Mouse (Mus musculus) left cerebral cortex, postnatal 4 days (tissue): ENCODE data around the gene Apeh. TPM values are rescaled to one million over a fixed set of nuclear protein-coding genes. Genes with fewer than 3 reads are reported as not detected.

Source experiments
- DNase-seq: peaks from one replicate; pipeline ENCODE4 v3.0.0-alpha.2; 2022
- intact Hi-C: fragments of 180-260 bp; cut with DNase I; formaldehyde crosslinking; loops from one replicate; pipeline ENCODE4 v1.15.1; 2025
- total RNA-seq, 2 experiments: library from RNA; stranded (reverse); gene quantifications; 2 replicates each; pipeline ENCODE4 v1.2.3; 2021

Apeh gene
- total RNA-seq, 2 experiments from 2014 or later, result 46.1 to 50.1 TPM

DNA sequence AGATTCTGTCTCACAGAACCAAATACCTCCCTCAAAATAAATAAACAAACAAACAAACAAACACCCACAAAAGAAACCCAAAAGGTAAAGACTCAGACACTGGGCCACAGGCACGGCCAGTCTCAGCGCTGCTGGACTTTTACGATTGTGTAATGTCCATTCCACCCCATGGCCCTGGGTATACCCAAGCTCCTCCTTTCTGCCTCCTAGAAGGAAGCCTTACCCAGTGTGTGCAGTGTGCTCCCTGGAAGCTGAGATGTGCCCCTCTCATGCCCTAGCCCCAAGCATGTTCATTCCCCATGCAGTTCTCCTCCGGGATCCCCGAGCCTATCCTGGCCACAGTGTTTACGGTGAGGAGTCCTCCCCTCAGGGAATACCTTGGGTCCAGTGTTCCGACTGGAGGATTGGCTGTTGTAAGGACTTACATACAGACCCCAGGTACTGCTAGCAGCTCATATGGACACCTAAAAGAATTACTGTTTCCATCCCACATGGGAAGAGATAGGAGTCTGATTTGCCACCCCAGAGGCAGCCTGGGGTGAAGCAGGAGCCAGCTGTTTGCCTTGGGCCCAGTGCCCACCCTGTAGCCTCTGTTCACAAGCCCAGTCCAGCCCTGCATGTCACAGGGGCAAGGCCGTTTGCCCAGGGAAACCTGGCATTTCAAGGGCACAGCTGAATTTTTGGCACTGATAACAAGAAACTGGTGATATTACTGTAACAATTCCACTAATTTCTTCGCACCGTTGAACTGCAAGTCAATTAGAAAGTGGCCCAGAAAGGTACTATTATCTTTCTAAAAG lies 27.0 kb upstream of the Apeh start:
- intact Hi-C loops, result no loop called here
- no peak for DNase-seq

DNA sequence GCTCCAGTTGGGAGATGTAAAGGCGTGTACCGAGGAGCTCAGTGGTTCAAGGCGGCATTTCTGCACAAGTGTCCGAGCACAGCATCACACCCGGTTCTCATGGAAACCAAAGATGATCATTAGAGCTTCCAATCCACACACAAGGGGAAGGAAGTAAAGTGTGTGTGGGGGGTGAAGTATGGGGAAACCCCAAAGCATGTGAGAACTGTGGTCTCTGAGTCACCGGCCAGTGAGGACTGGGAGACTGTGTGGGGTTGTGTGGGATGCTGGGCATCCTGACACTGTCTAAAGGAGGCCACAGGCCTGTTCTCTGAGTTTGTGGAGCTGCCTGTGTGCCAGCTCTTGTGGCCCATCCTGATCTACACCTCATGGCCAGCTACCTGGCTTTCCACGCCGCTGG lies 26.3 kb upstream of the Apeh start:
- DNase-seq, result no peak
- intact Hi-C loops, result no loop called here

GRCm38 (mm10) chr9:108119891-108120411 lies 25.5 kb upstream of the Apeh start:
- intact Hi-C loops, result no loop called here
- no peak for DNase-seq

DNA sequence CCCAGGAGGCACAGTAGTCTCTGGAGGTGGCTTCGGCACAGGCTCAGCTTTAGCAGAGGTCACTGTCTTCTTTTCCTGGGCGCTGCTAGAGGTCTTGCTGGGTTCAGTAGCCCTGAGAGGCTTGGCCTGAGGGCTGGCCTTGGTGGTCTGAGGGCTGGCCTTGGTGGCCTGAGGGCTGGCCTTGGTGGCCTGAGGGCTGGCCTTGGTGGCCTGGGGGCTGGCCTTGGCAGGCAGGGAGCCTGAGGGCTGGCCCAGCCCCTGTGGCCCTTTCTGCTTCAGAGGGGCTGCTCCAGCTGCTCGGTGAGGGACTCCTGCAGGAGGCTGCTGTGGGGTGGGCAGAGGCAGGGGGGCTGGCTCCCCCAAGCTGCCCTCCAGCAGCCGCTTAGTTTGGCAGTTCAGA lies 22.7 kb upstream of the Apeh start:
- intact Hi-C loops, result no loop called here

DNA sequence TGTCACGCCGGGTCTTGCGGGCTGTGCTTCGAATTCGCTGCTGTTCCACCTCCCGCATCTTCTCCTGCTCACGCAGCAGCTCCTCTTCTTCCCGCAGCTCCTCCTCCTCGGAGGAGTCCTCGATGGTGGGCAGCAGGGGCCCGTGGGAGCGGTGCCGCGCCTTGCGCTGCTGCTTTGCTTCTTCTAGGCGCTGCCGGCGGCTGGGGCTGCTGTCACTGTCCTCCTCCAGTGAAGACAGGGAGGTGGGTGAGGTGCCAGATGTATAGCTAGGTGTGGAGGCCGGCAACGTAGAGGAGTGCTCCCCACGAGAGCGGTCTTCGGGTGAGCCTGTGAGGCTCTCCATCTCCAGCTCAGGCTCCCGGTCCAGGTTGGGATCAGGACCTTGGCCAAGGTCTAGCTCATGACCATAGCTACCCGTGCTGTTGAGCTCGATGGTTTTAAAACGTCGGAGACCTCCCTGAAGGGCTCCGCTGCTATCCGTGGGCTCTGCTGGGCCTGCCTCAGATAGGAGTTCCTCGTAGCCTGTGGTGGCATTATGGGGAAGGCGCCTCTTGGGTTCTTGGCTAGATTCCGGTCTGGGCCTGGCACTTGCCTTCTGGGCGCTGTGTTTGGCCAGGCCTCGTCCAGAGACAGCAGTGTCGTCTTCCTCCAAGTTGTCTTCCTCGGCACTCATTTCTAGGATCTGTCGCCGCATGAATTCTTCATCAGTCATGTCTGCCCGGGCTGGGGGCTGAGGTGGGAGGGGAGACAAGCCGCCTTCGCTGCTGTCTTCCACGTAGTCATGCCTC lies 21.1 kb upstream of the Apeh start:
- intact Hi-C loops, result no loop called here
- DNase-seq, result no peak

More for the DNA sequence above, 22.7 kb upstream of the Apeh start:
- no peak for DNase-seq

- intact Hi-C loops, result no loop called here
- no peak for DNase-seq
Measured at GRCm38 (mm10) chr9:108112719-108113340, 18.4 kb upstream of the Apeh start.

DNA sequence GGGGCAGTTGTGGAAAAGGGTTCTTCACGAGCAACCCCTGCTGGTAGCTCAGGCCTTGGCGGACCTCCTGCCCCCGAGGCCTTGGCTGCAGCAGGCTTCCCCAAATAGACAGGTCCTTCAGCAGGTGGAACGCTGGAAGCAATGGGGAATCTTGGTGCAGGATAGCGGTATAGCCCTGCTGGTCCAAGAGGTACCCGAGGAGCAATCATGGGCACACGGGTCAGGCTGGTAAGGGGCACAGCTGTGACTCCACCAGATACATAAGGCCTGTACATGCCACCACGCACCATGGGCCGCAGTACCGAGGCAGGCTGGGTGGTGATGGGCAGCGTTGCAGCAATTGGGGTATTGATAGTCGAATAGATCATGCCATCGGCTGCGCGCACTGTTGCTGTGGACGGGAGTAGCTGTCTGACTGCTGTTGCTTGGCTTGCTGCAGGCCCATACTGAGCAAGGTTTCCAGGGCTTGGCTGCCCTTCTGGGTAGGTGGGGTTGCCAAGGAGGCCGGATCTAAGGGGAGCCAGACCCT lies 17.3 kb upstream of the Apeh start:
- intact Hi-C loops, result no loop called here

GRCm38 (mm10) chr9:108111101-108111592 lies 16.7 kb upstream of the Apeh start:
- DNase-seq, result no peak
- intact Hi-C loops, result no loop called here

More for the DNA sequence above, 17.3 kb upstream of the Apeh start:
- DNase-seq, result no peak

GRCm38 (mm10) chr9:108110160-108110559 lies 15.8 kb upstream of the Apeh start:
- intact Hi-C loops, result no loop called here

GRCm38 (mm10) chr9:108107867-108108266 lies 13.5 kb upstream of the Apeh start:
- intact Hi-C loops, result no loop called here
- no peak for DNase-seq

More at GRCm38 (mm10) chr9:108110160-108110559, 15.8 kb upstream of the Apeh start:
- no peak for DNase-seq

DNA sequence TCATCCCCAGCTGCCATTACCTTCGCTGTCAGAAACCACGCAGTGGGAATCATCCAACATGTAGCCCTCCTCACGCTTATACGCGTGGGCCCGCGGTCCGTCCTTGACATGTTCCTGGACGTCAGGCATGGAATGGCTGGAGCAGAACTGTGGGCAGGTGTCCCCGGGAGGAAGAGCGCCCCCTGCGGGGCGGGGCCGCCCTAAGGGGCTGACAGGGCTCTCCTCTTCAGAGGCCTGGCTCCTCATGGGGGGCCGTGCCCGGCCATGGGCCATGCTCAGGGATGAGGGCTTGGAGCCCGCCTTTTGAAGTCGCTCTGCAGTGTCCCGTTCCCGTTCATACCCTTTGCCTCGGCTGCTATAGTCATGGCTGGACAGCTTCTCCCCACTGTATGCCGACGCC lies 11.7 kb upstream of the Apeh start:
- intact Hi-C loops, result no loop called here
- no peak for DNase-seq

DNA sequence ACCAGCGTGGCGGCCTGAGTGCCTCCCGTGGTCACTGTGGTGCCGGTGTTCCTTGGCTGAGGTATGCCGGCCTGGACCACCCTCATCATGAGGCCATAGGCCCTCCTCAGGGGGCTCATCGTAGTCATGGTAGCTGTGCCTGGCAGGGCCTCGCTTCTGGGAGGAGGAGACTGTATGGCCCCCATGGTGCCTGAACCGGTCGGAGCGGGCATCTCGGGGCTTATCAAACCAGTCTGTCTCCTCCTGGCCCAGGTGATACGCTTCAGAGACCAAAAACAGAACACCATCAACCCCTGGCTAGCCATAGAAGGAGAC lies 11.1 kb upstream of the Apeh start:
- intact Hi-C loops, result no loop called here
- no peak for DNase-seq

GRCm38 (mm10) chr9:108104766-108105548 lies 10.6 kb upstream of the Apeh start:
- peak; percentile 57 for DNase-seq
- intact Hi-C loops, result no loop called here

- intact Hi-C loops, result loop anchor here (5.0 kb wide), 1 partner anchor 103 kb away; no protein-coding TSS in a partner anchor
- peak; percentile 58 for DNase-seq
Measured at GRCm38 (mm10) chr9:108099619-108100018, 5.2 kb upstream of the Apeh start.

- intact Hi-C loops, result loop anchor here (5.0 kb wide), 1 partner anchor 106 kb away; no protein-coding TSS in a partner anchor
- DNase-seq, result no peak
Measured at GRCm38 (mm10) chr9:108095949-108096712, 1.7 kb upstream of the Apeh start.

- DNase-seq, result peak; percentile 68
- intact Hi-C loops, result loop anchor here (5.0 kb wide), 1 partner anchor 107 kb away; no protein-coding TSS in a partner anchor
Measured at GRCm38 (mm10) chr9:108095518-108095917, 1.1 kb upstream of the Apeh start.

DNA sequence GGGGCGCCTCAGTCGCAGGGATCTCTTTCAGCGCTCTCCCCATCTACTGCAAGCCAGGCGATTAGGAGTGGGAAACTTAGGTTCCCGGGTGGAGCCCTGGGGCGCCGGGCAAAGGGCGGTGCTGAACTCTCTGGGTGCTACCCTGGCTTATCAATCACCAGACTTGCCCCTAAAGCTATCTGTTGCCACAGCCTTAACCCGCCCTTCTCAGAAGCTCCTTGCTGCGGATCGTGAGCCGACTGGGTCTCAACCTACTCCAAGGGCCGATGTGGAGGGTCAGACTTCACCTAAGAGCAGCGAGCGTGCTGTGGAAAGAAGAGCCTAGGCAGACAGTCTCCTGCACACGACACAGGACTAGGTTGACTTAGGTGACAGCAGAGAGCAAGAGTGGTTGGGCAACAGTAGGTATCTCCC lies 599 bp upstream of the Apeh start:
- intact Hi-C loops, result loop anchor here (5.0 kb wide), 1 partner anchor 107 kb away; no protein-coding TSS in a partner anchor

DNA sequence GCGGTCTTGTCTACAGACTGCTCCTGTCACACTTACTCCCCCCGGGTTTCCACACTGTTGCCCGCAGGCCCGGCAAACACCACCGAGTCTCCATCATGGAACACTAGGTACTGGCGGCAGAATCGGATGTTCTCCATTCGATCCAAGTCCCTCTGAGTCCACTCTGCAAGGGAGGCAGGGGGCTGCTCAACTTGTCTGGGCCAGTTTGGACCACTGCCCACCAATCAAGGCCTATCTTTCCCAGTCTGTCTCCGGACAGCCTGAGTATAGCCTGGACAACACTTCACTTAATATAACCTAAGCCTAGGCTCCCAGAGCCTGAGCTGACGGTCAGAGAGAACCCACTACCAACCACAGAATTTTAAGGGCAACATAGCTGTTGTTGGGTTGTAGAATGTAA lies 820 bp downstream of the Apeh start:
- no peak for DNase-seq
- intact Hi-C loops, result no loop called here

More for the DNA sequence above, 599 bp upstream of the Apeh start:
- DNase-seq, result no peak

GRCm38 (mm10) chr9:108090611-108091120 lies 3.7 kb downstream of the Apeh start:
- no peak for DNase-seq
- intact Hi-C loops, result no loop called here
